Mouse (Mus musculus) small intestine, adult 2 months (tissue): Measurements from ENCODE around the gene Prl7a2.

Experiments
- CTCF ChIP-seq: fragments of 200-500 bp; IDR thresholded peaks from 2 replicates; pipeline ENCODE4 v1.5.1; 2012; ENCODE audit warnings: low read depth, mild to moderate bottlenecking, control low read depth, inconsistent platforms, low read length, moderate library complexity, mixed read lengths; ENCODE audit not compliant: insufficient replicate concordance, insufficient read length; ENCODE audit errors: extremely low read depth
- POLR2A ChIP-seq: fragments of 200-500 bp; IDR thresholded peaks from 2 replicates; pipeline ENCODE4 v1.6.1; 2012; ENCODE audit warnings: low read depth, mild to moderate bottlenecking, control low read depth, inconsistent platforms, low read length, moderate library complexity

DNA sequence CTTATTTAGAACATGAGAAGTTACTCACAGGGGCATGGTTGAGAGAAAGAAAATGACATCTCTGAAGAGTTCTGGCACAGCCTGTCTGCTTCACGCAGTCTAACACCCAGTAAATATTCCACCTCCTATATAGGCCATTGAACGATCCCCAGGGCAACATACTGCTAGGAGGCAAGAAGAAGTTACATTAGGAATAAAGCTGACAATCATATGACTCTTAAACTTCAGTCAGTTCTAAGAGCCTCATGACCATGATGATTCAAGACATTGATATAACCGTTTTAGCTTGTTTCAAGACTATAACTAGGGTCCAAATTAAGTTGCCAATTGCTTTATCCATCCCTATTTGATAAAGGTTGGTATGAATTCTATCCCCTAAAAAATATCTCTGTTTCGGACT, at the start of gene Prl7a2:
- no peak for TF ChIP-seq POLR2A
- no peak for TF ChIP-seq CTCF
